9 mouse cellular contexts compared by ENCODE assay signal in genomic region chr5:125534611-125535324, GRCm38 (mm10). TPM values are rescaled to one million over a fixed set of nuclear protein-coding genes. Genes with fewer than 3 reads are reported as not detected.
DNase-seq lines count a peak whose midpoint lies in the region; ATAC-seq lines count a peak whose summit lies in the region.
"Had no signal": no experiment of that assay in that cellular context is flagged by ENCODE, and none has a peak within 500 bp of the region (broad histone marks: within the 10 kb centered on the region; RNA-seq: fewer than 3 reads in every experiment).

No protein-coding gene starts in this region.

- H3K9me3 ChIP-seq in forebrain, embryonic 13.5 days (replicated peaks) = no peaks in the 10 kb centered on the region
- H3K9me3 ChIP-seq in neural tube, embryonic 11.5 days (ENCODE audit: control insufficient read depth, low read length) = no peaks in the 10 kb centered on the region
- no peaks in the 10 kb centered on the region for H3K9me3 ChIP-seq in liver, embryonic 11.5 days (ENCODE audit: control insufficient read depth, low read length)

- ATAC-seq in forebrain, embryonic 13.5 days = peak; percentile 41; the same call in 1 of the 2 replicates
- ATAC-seq in neural tube, embryonic 11.5 days (ENCODE audit: insufficient read depth, low FRiP score, low TSS enrichment) = peak; percentile 78
- no peak for ATAC-seq in liver, embryonic 11.5 days (replicated peaks; ENCODE audit: low FRiP score)

- H3K4me3 ChIP-seq in forebrain, embryonic 13.5 days = peak overlapping the region; percentile 61
- peak overlapping the region; percentile 13; the same call in 1 of the 2 replicates for H3K4me3 ChIP-seq in neural tube, embryonic 11.5 days (ENCODE audit: low read depth, low read length)
- no peak overlapping the region for H3K4me3 ChIP-seq in liver, embryonic 11.5 days (ENCODE audit: low read depth, low read length)

- no peaks in the 10 kb centered on the region for H3K36me3 ChIP-seq in forebrain, embryonic 13.5 days (ENCODE audit: poor library complexity, severe bottlenecking)
- H3K36me3 ChIP-seq in neural tube, embryonic 11.5 days (ENCODE audit: control insufficient read depth, insufficient read depth, low read length) = no peaks in the 10 kb centered on the region
- no peaks in the 10 kb centered on the region for H3K36me3 ChIP-seq in liver, embryonic 11.5 days (ENCODE audit: control insufficient read depth, insufficient read depth, low read length)

- H3K9ac ChIP-seq in forebrain, embryonic 13.5 days = peak overlapping the region; percentile 10; the same call in 1 of the 2 replicates
- 0 out of 2 replicates have a peak overlapping the region, but pooled peaks have one; percentile 10 for H3K9ac ChIP-seq in neural tube, embryonic 11.5 days (ENCODE audit: low read length)
- no peak overlapping the region for H3K9ac ChIP-seq in liver, embryonic 11.5 days (ENCODE audit: low read depth, low read length)

- H3K27ac ChIP-seq in forebrain, embryonic 13.5 days = no peak overlapping the region
- H3K27ac ChIP-seq in neural tube, embryonic 11.5 days (ENCODE audit: low read depth, low read length) = no peak overlapping the region
- H3K27ac ChIP-seq in liver, embryonic 11.5 days (ENCODE audit: low read depth, low read length) = no peak overlapping the region

- peak; percentile 61 for DNase-seq in embryo, embryonic 10 days (ENCODE audit: low spot score)
- peak; percentile 42 to 57 for DNase-seq in layer of hippocampus, postnatal 10 days (ENCODE audit: low spot score in 2 of 2)
- DNase-seq in neural tube, embryonic 11.5 days (ENCODE audit: low spot score) = peak; percentile 57
- DNase-seq in Muller cell, postnatal 12 days (ENCODE audit: inconsistent ontology term) = no peak
- no peak for DNase-seq in lung, adult 18-20 months
- DNase-seq in thymus, postnatal 10 days (ENCODE audit: low spot score in 2 of 2) = no peak
- no peak for DNase-seq in liver, embryonic 11.5 days (ENCODE audit: low spot score)
- DNase-seq: kidney, adult 2 months had no signal

- H3K4me1 ChIP-seq in forebrain, embryonic 13.5 days = peaks cover 37% of the 10 kb centered on the region
- peaks cover 29% of the 10 kb centered on the region for H3K4me1 ChIP-seq in neural tube, embryonic 11.5 days (ENCODE audit: control insufficient read depth, insufficient read depth, low read length)
- H3K4me1 ChIP-seq in liver, embryonic 11.5 days (replicated peaks; ENCODE audit: control insufficient read depth, insufficient read depth, low read length) = no peaks in the 10 kb centered on the region; the same call in 1 of the 2 replicates

- under 1% methylated on average over 26 of the region's 26 CpGs for WGBS in forebrain, embryonic 13.5 days
- WGBS in neural tube, embryonic 11.5 days = under 1% methylated on average over 26 of the region's 26 CpGs
- WGBS in liver, embryonic 11.5 days = 7% methylated on average over 26 of the region's 26 CpGs

- H3K4me2 ChIP-seq in forebrain, embryonic 13.5 days = peak overlapping the region; percentile 94
- peak overlapping the region; percentile 91 for H3K4me2 ChIP-seq in neural tube, embryonic 11.5 days (ENCODE audit: low read depth)
- H3K4me2 ChIP-seq in liver, embryonic 11.5 days = no peak overlapping the region

- H3K27me3 ChIP-seq in forebrain, embryonic 13.5 days = peaks cover 63% of the 10 kb centered on the region
- peaks cover 42% of the 10 kb centered on the region for H3K27me3 ChIP-seq in neural tube, embryonic 11.5 days (ENCODE audit: control insufficient read depth, insufficient read depth, low read length)
- H3K27me3 ChIP-seq in liver, embryonic 11.5 days (replicated peaks; ENCODE audit: control insufficient read depth, insufficient read depth, low read length) = peaks cover 65% of the 10 kb centered on the region

RNA-seq across cellular contexts. Expression of gene Tmem132b, which starts 3.2 kb away (rescaled TPM):
- polyA plus RNA-seq in forebrain, embryonic 13.5 days (2015; fragmentation: Nextera tagmentation; extraction: Ambion mirVana) = 2.1 TPM in 2 replicates
- total RNA-seq in layer of hippocampus, postnatal 10 days (2021) = 10 to 100 TPM; 82.4 to 84.0 TPM
- 1.4 and 1.5 TPM in 2 replicates for polyA plus RNA-seq in neural tube, embryonic 11.5 days (2014; fragmentation: Nextera tagmentation; extraction: Ambion mirVana)
- 0.05 and 0.15 TPM in 2 replicates for polyA plus RNA-seq in liver, embryonic 11.5 days (2014; fragmentation: Nextera tagmentation; extraction: Ambion mirVana)
- polyA plus RNA-seq: kidney, adult 2 months had no signal

RNA-seq across cellular contexts. Expression of gene Aacs, which starts 59.2 kb away (rescaled TPM):
- 53.7 and 54.6 TPM in 2 replicates for polyA plus RNA-seq in forebrain, embryonic 13.5 days (2015; fragmentation: Nextera tagmentation; extraction: Ambion mirVana)
- 100 to 1,000 TPM in 1 of 2 experiments, 10 to 100 TPM in 1; 94.5 to 106 TPM for total RNA-seq in layer of hippocampus, postnatal 10 days (2021)
- polyA plus RNA-seq in neural tube, embryonic 11.5 days (2014; fragmentation: Nextera tagmentation; extraction: Ambion mirVana) = 50.3 and 65.1 TPM in 2 replicates
- 29.3 and 29.7 TPM in 2 replicates for polyA plus RNA-seq in liver, embryonic 11.5 days (2014; fragmentation: Nextera tagmentation; extraction: Ambion mirVana)

Comparison
In these comparisons a context has a peak if more than half of its experiments do, and no peak if none do; other contexts are left out.
1. DNase-seq: peak in embryo, embryonic 10 days (single experiment), layer of hippocampus, postnatal 10 days (2 of 2) and neural tube, embryonic 11.5 days (single experiment); none in Muller cell, postnatal 12 days (single experiment), lung, adult 18-20 months (0 of 2), thymus, postnatal 10 days (0 of 2) and liver, embryonic 11.5 days (single experiment).